Mouse (Mus musculus) midbrain, embryonic 11.5 days (tissue): Measurements from ENCODE around the gene Vars2. TPM values are rescaled to one million over a fixed set of nuclear protein-coding genes. Genes with fewer than 3 reads are reported as not detected.

Source experiments
- ATAC-seq: fragments of 200-750 bp; cut with Nextera tagmentation; 2 replicates; pipeline ENCODE4 v1.8.0; 2017; ENCODE audit warnings: moderate TSS enrichment, moderate library complexity; ENCODE audit not compliant: low FRiP score
- DNase-seq: peaks from one replicate; pipeline ENCODE4 v3.0.0; 2015; ENCODE audit warnings: low spot score; ENCODE audit errors: missing footprints
- H3K27ac ChIP-seq: fragments of 300-500 bp; sonication (generic); 2 replicates; pipeline ENCODE4 v1.5.1; 2014; ENCODE audit warnings: low read depth, low read length
- H3K27me3 ChIP-seq: fragments of 300-500 bp; sonication (generic); 2 replicates; pipeline ENCODE4 v1.6.1; 2014; ENCODE audit warnings: mild to moderate bottlenecking, low read length, moderate library complexity, mixed read lengths; ENCODE audit not compliant: control insufficient read depth, insufficient read depth
- H3K36me3 ChIP-seq: fragments of 300-500 bp; sonication (generic); 2 replicates; pipeline ENCODE4 v1.6.1; 2014; ENCODE audit warnings: mild to moderate bottlenecking, low read length, moderate library complexity, mixed read lengths; ENCODE audit not compliant: control insufficient read depth, insufficient read depth
- H3K4me1 ChIP-seq: fragments of 300-500 bp; sonication (generic); 2 replicates; pipeline ENCODE4 v1.6.1; 2014; ENCODE audit warnings: low read length; ENCODE audit not compliant: control insufficient read depth, insufficient read depth
- H3K4me2 ChIP-seq: fragments of 300-500 bp; sonication (generic); 2 replicates; pipeline ENCODE4 v1.6.1; 2014; ENCODE audit warnings: mild to moderate bottlenecking, moderate library complexity
- H3K4me3 ChIP-seq: fragments of 300-500 bp; sonication (generic); 2 replicates; pipeline ENCODE4 v1.5.1; 2014; ENCODE audit warnings: low read depth, low read length
- H3K9ac ChIP-seq: fragments of 300-500 bp; sonication (generic); 2 replicates; pipeline ENCODE4 v1.6.1; 2014; ENCODE audit warnings: low read length
- H3K9me3 ChIP-seq: fragments of 300-500 bp; sonication (generic); 2 replicates; pipeline ENCODE4 v1.6.1; 2016; ENCODE audit warnings: low read length; ENCODE audit not compliant: control insufficient read depth
- WGBS: fragments of 180-500 bp; shearing (Covaris S2); extraction: QIAGEN DNeasy Blood & Tissue Kit; methylation state at CpG from one replicate; pipeline ENCODE4 v1.1.7; 2014; 5-methylcytosine and 5-hydroxymethylcytosine counted together
- polyA plus RNA-seq: library from polyadenylated mRNA; unstranded; fragments of >200 nt; fragmentation: Nextera tagmentation; extraction: Ambion mirVana; gene quantifications from 2 replicates; pipeline ENCODE4 v1.2.1, GENCODE M21; 2014

Gene Vars2
- polyA plus RNA-seq, 1 experiment from 2014 or later, result 10.5 TPM

DNA sequence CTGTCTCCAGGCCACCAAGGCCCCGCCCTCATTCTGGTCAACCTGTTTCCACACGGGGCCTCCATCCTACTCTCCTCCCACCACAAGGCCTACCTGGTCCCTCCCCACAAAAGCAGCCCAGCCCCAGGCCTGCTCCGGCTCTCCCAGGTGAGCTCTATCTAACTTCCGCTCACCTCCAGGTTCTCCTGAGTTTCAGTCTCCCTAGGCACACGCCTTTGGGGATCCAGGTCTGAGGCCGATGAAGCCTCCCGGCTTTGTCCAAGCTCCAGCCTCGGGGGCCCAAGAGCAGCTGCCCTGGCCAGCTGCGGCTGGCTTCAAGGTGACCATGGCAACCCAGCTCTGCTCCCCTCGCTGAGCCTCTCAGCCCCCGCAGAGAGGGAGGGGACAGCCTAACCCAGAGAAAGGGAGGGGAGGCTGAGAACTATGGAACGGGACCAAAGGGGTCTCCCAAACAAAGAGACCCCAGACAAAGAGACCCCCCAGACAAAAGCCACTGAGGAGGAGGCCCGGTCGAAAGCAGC lies 36.4 kb upstream of the Vars2 start:
- DNase-seq (peak; percentile 98), ATAC-seq (peak; percentile 91)
- H3K4me2 ChIP-seq, result peak overlapping the region; percentile 93
- H3K27ac ChIP-seq, result peak overlapping the region; percentile 100
- under 1% methylated on average over 13 of the region's 14 CpGs for WGBS
- peak overlapping the region; percentile 86 for H3K4me3 ChIP-seq
- H3K4me1 ChIP-seq, result peaks cover 22% of the 10 kb centered on the region
- no peaks in the 10 kb centered on the region for H3K27me3 ChIP-seq
- no peaks in the 10 kb centered on the region for H3K9me3 ChIP-seq
- no peaks in the 10 kb centered on the region for H3K36me3 ChIP-seq
- peak overlapping the region; percentile 98 for H3K9ac ChIP-seq

GRCm38 (mm10) chr17:35703065-35703464 lies 35.7 kb upstream of the Vars2 start:
- H3K4me2 ChIP-seq, result peak overlapping the region; percentile 93
- H3K27me3 ChIP-seq, result no peaks in the 10 kb centered on the region
- peak; percentile 91 for DNase-seq
- 0% methylated on average over 2 of the region's 2 CpGs for WGBS
- no peaks in the 10 kb centered on the region for H3K36me3 ChIP-seq
- no peaks in the 10 kb centered on the region for H3K9me3 ChIP-seq
- H3K4me3 ChIP-seq, result peak overlapping the region; percentile 86
- H3K4me1 ChIP-seq, result peaks cover 28% of the 10 kb centered on the region
- H3K27ac ChIP-seq, result peak overlapping the region; percentile 100
- no peak for ATAC-seq
- H3K9ac ChIP-seq, result peak overlapping the region; percentile 98

DNA sequence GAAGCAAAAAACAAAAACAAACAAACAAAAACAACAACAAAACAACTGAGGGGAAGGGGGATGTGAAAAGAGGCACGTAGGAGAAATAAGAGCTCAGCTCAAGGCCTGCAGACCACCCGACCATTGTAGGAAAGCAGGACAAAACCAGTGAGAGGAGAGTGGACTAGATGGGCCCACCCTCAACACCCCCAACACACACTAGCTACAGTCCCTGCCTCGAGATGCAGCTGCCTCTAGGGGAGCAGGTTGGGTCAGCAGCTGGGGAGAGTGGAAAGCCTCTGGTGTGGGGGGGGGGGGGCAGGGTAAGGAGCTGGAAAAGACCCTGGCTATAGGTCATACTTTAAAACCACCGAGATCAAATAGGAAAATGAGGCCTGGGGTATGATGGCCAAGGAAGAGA lies 35.2 kb upstream of the Vars2 start:
- Histone ChIP-seq H3K36me3 (no peaks in the 10 kb centered on the region), H3K27ac (peak overlapping the region; percentile 100), H3K4me2 (peak overlapping the region; percentile 93), H3K9ac (peak overlapping the region; percentile 98), H3K9me3 (no peaks in the 10 kb centered on the region), H3K4me1 (peaks cover 32% of the 10 kb centered on the region), H3K27me3 (no peaks in the 10 kb centered on the region), H3K4me3 (peak overlapping the region; percentile 86)
- 1% methylated on average over 4 of the region's 4 CpGs for WGBS
- ATAC-seq (no peak), DNase-seq (no peak)

GRCm38 (mm10) chr17:35701978-35702461 lies 34.6 kb upstream of the Vars2 start:
- Histone ChIP-seq H3K27me3 (no peaks in the 10 kb centered on the region), H3K4me2 (peak overlapping the region; percentile 93), H3K9ac (peak overlapping the region; percentile 98), H3K9me3 (no peaks in the 10 kb centered on the region), H3K4me1 (peaks cover 38% of the 10 kb centered on the region), H3K27ac (peak overlapping the region; percentile 100), H3K4me3 (peak overlapping the region; percentile 86), H3K36me3 (no peaks in the 10 kb centered on the region)
- 0% methylated on average over 16 of the region's 16 CpGs for WGBS
- DNase-seq, result no peak
- ATAC-seq, result no peak

- Histone ChIP-seq H3K4me1 (peaks cover 42% of the 10 kb centered on the region), H3K36me3 (no peaks in the 10 kb centered on the region), H3K27ac (peak overlapping the region; percentile 100), H3K9me3 (no peaks in the 10 kb centered on the region), H3K9ac (peak overlapping the region; percentile 98), H3K27me3 (no peaks in the 10 kb centered on the region), H3K4me2 (peak overlapping the region; percentile 93), H3K4me3 (peak overlapping the region; percentile 86)
- no peak for ATAC-seq
- 1% methylated on average over 16 of the region's 16 CpGs for WGBS
- DNase-seq, result peak; percentile 95
Observed at GRCm38 (mm10) chr17:35701203-35701977, 34.0 kb upstream of the Vars2 start.

- peak; percentile 96 for DNase-seq
- Histone ChIP-seq H3K4me1 (peaks cover 35% of the 10 kb centered on the region), H3K9me3 (no peaks in the 10 kb centered on the region; the same call in 1 of the 2 replicates), H3K4me3 (peak overlapping the region; percentile 86), H3K27me3 (no peaks in the 10 kb centered on the region), H3K36me3 (peaks cover 5% of the 10 kb centered on the region), H3K27ac (peak overlapping the region; percentile 100), H3K4me2 (peak overlapping the region; percentile 93), H3K9ac (peak overlapping the region; percentile 98)
- peak; percentile 3 for ATAC-seq
- WGBS, result under 1% methylated on average over 42 of the region's 66 CpGs
Observed at GRCm38 (mm10) chr17:35700371-35700961, 33.1 kb upstream of the Vars2 start.

GRCm38 (mm10) chr17:35699919-35700318 lies 32.5 kb upstream of the Vars2 start:
- whole genome bisulfite sequencing, result 4% methylated on average over 19 of the region's 19 CpGs
- H3K27ac ChIP-seq, result peak overlapping the region; percentile 100
- H3K9me3 ChIP-seq, result no peaks in the 10 kb centered on the region; the same call in 1 of the 2 replicates
- H3K9ac ChIP-seq, result peak overlapping the region; percentile 98
- ATAC-seq, result no peak
- H3K4me1 ChIP-seq, result peaks cover 32% of the 10 kb centered on the region
- peak overlapping the region; percentile 86 for H3K4me3 ChIP-seq
- DNase-seq, result peak; percentile 95
- H3K27me3 ChIP-seq, result no peaks in the 10 kb centered on the region
- H3K36me3 ChIP-seq, result peaks cover 10% of the 10 kb centered on the region
- peak overlapping the region; percentile 93 for H3K4me2 ChIP-seq

DNA sequence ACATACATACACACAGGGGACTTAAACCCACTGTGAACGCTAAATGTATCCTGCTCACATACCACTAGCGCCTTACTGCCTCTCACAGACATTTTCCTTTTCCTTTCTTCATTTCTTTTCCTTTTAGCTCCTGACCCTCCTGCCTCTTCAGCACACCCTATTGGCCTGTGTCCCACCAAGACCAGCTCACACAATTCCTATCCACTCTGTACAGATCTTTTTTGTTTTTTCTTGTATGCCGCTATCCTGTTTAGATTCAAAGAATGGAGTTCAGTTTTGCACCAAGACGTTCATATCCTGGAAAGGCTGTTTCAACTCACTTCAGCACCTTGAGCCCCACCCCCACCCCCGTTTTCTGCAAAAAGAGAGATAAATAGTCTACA lies 31.1 kb upstream of the Vars2 start:
- peak overlapping the region; percentile 66 for H3K4me2 ChIP-seq
- peak overlapping the region; percentile 100 for H3K27ac ChIP-seq
- DNase-seq, result peak; percentile 90
- 31% methylated on average over 5 of the region's 5 CpGs for WGBS
- H3K27me3 ChIP-seq, result no peaks in the 10 kb centered on the region
- peak overlapping the region; percentile 31 for H3K4me3 ChIP-seq
- H3K9ac ChIP-seq, result peak overlapping the region; percentile 73
- no peaks in the 10 kb centered on the region; the same call in 1 of the 2 replicates for H3K9me3 ChIP-seq
- H3K4me1 ChIP-seq, result peaks cover 29% of the 10 kb centered on the region
- no peak for ATAC-seq
- peaks cover 14% of the 10 kb centered on the region for H3K36me3 ChIP-seq
